Mouse (Mus musculus): ENCODE measurements around the gene Dlst. TPM values are rescaled to one million over a fixed set of nuclear protein-coding genes. Genes with fewer than 3 reads are reported as not detected.

Gene Dlst
- polyA plus RNA-seq, 1 experiment: not detected

DNA sequence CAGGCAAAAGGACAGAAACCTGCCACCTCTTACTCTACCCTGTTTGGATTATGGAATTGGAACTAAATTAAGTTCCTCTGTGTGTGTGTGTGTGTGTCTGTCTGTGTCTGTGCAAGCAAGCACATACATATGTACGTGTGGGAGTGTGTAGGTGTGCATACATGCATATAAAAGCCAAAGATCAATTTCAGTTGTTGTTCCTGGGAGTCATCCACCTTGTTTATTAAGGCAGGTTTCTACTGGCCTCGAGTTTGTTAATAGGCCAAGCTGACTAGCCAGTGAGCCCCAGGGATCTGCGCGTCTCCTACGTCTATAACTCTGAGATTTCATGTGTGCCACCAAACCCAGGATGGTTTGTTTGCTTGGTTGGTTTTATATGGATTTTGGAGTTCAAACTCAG lies 14.1 kb downstream of the Dlst start:
- no peak overlapping the region for H3K4me3 ChIP-seq (ENCODE audit: insufficient read depth, low read depth, low read length)
- TF ChIP-seq CTCF (IDR thresholded peaks at IDR 0.05; ENCODE audit: insufficient read depth, low read depth, low read length): no peak
- TF ChIP-seq POLR2A (IDR thresholded peaks at IDR 0.05; ENCODE audit: insufficient read depth, low read depth, low read length): no peak
- 94% methylated on average over 5 of the region's 5 CpGs for WGBS
- H3K27ac ChIP-seq (ENCODE audit: insufficient read depth, low read depth, low read length): no peak overlapping the region
- peaks cover 5% of the 10 kb centered on the region; the same call in 1 of the 2 replicates for H3K4me1 ChIP-seq (ENCODE audit: control insufficient read depth, insufficient read depth, low read length)

DNA sequence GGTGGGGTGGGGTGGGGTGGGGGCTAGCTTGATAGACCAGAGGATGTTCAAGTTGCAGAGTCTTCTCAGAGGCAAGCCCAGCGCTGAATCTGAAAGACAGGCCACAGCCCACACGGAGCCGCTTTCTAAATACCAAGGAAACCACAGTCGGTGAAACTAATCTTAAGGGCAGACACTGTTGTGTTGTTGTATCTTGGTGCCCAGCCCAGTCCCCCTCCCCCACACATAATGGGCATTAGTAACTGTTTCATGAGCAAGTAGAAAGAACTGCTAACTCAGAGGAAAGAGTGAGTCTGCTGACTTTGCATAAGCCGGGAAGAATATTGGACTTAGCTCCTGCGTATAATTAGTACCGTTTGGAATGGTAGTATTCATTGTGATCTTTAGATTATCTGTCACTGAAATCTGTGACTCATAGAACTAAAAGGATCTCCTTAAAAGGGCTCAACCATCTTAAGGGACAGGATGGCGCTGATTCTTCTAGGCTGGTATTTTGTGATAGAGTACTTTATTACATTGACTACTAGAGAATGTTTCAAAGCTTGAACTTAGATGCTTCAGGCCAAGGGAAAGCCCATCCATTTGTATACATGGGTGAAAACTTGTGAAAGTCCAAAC lies 16.5 kb downstream of the Dlst start:
- H3K27ac ChIP-seq (ENCODE audit: insufficient read depth, low read depth, low read length): peak overlapping the region; percentile 57; the same call in 1 of the 2 replicates
- no peak for TF ChIP-seq POLR2A (IDR thresholded peaks at IDR 0.05; ENCODE audit: insufficient read depth, low read depth, low read length)
- no peak for TF ChIP-seq CTCF (IDR thresholded peaks at IDR 0.05; ENCODE audit: insufficient read depth, low read depth, low read length)
- 19% methylated on average over 8 of the region's 8 CpGs for WGBS
- H3K4me1 ChIP-seq (ENCODE audit: control insufficient read depth, insufficient read depth, low read length): peaks cover 2% of the 10 kb centered on the region; the same call in 1 of the 2 replicates
- H3K4me3 ChIP-seq (ENCODE audit: insufficient read depth, low read depth, low read length): no peak overlapping the region

DNA sequence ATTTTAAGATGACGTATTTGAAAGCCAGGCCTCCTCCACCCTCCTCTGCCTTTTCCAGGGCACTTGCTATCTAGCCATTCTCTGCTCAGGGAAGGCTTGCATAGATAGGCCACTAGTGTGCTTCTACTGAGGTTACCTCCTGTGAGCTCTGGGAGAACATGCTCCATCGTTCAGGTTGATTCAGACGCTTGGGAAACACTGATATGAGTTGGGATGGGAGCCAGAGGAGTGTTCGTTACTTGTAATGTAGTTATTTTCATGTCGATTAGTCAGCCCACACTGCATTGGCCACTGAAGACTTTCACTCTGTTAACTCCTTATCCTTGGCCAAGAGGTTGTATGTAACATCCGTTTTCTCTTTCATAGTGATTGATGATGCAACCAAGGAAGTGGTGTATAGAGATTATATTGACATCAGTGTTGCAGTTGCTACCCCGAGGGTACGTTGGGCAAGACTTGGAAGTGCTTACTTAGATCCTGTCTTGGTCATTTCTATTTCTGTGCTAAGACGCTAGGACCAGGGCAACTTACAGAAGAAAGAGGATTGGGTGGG lies 18.9 kb downstream of the Dlst start:
- H3K4me1 ChIP-seq (ENCODE audit: control insufficient read depth, insufficient read depth, low read length): peaks cover 4% of the 10 kb centered on the region; the same call in 1 of the 2 replicates
- no peak for TF ChIP-seq POLR2A (IDR thresholded peaks at IDR 0.05; ENCODE audit: insufficient read depth, low read depth, low read length)
- no peak for TF ChIP-seq CTCF (IDR thresholded peaks at IDR 0.05; ENCODE audit: insufficient read depth, low read depth, low read length)
- WGBS: 84% methylated on average over 9 of the region's 9 CpGs
- no peak overlapping the region for H3K4me3 ChIP-seq (ENCODE audit: insufficient read depth, low read depth, low read length)
- no peak overlapping the region for H3K27ac ChIP-seq (ENCODE audit: insufficient read depth, low read depth, low read length)

DNA sequence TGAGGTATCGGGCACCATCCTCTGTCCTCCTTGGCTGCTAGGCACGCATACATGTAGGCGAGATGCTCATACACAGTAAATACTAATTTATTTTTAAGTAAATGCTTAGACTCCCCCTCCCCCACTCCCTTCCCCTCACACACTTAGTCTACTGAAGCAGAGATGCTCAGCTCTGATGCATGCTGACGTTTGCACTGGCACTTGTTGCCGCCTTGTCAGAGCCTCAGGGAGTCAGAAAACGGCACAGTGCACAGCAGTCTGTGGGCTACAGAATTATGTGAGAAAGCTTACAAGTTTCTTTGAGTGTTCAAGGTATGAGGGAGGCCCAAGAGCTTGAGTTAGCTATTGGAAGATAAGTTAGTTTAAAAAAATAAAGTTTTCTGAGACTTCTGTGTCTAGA lies 20.7 kb downstream of the Dlst start:
- 78% methylated on average over 6 of the region's 6 CpGs for WGBS
- Histone ChIP-seq H3K27ac (ENCODE audit: insufficient read depth, low read depth, low read length) (no peak overlapping the region), H3K4me1 (ENCODE audit: control insufficient read depth, insufficient read depth, low read length) (peaks cover 7% of the 10 kb centered on the region), H3K4me3 (ENCODE audit: insufficient read depth, low read depth, low read length) (no peak overlapping the region)
- TF ChIP-seq POLR2A (IDR thresholded peaks at IDR 0.05; ENCODE audit: insufficient read depth, low read depth, low read length): no peak
- no peak for TF ChIP-seq CTCF (IDR thresholded peaks at IDR 0.05; ENCODE audit: insufficient read depth, low read depth, low read length)

DNA sequence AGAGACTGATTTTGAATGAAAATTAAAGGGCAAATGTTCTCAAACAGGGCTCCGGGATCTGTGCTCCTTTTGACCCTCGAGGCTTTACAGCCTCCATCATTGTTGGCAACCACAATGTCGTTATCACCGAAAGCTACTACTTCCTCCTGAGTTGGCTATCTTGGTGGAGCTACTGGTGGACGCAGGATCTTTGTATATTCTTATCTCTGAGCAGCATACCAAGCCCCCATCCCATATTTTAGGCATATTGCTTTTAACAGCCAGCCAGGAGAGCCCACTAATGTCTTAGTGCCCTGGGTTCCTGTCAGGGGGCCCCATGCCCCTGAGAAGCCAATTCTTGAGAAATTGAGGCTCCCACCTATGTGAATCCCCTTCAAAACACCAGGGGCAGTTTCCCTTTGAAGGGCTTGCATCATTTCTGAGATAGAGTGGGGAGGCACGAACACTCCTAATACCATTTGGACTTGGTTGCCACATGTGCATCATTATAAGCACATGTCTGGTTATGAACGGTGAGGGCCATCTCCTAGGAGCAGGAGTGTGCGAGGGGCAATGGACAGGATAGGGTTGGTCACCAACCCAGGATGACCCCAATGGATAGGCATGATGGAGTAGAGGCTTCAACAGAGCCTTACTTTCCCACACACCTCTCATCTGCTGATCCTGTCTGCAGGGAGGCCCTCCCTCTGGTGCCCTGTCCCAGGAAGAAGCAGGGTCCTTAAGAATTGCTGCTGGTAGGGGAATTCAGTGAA lies 23.6 kb downstream of the Dlst start:
- H3K27ac ChIP-seq (ENCODE audit: insufficient read depth, low read depth, low read length): no peak overlapping the region
- no peak for TF ChIP-seq CTCF (IDR thresholded peaks at IDR 0.05; ENCODE audit: insufficient read depth, low read depth, low read length)
- no peak for TF ChIP-seq POLR2A (IDR thresholded peaks at IDR 0.05; ENCODE audit: insufficient read depth, low read depth, low read length)
- H3K4me3 ChIP-seq (ENCODE audit: insufficient read depth, low read depth, low read length): no peak overlapping the region
- 85% methylated on average over 8 of the region's 8 CpGs for WGBS
- H3K4me1 ChIP-seq (ENCODE audit: control insufficient read depth, insufficient read depth, low read length): peaks cover 7% of the 10 kb centered on the region

DNA sequence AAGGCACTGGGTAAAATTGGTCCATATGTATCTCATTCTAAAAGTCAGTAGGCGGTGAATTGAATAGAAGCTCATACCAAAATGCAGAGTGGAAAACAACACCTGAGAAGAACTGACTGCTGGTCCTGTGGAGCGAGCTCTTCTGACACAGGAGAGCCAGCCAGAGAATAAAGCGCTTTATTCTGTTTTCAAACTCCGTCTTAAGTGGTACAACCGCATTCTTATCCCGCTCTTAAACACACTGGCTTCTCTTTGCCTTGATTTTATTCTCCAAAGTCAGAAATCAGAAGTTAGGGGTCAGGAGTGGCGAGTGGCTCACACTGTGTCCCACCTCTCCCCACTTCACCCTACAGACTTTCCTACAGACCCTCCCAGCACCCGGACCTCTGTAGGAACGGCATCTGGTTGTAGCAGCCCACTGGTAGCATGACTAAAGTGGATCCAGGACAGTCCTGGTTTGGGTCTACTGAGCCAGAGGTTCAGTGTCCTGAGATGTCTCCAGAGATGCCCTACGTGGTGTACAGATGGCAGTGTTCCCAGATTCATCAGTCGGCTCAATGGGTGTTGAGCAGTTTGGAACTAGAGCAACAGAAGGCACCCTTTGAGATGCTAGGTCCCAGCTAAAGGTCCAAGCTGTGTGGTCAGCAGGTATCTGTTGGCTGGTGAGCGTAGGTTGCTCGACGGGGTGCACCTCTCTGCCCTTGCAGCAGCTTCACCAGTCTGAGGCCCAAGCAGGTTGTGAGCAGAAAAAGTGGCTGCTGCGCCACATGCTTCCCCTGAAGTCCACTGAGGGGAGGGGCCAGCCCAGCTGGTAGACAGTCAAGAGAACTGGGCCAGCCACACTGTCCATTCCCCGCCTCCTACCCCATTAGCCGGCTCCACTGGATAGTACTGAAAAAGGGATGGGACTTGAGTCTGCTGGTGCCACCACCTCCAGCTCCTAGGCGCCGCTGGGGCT lies 25.2 kb downstream of the Dlst start:
- Histone ChIP-seq H3K27ac (ENCODE audit: insufficient read depth, low read depth, low read length) (no peak overlapping the region), H3K4me3 (ENCODE audit: insufficient read depth, low read depth, low read length) (no peak overlapping the region), H3K4me1 (ENCODE audit: control insufficient read depth, insufficient read depth, low read length) (peaks cover 7% of the 10 kb centered on the region)
- 69% methylated on average over 19 of the region's 19 CpGs for WGBS
- TF ChIP-seq POLR2A (IDR thresholded peaks at IDR 0.05; ENCODE audit: insufficient read depth, low read depth, low read length): no peak
- no peak for TF ChIP-seq CTCF (IDR thresholded peaks at IDR 0.05; ENCODE audit: insufficient read depth, low read depth, low read length)

DNA sequence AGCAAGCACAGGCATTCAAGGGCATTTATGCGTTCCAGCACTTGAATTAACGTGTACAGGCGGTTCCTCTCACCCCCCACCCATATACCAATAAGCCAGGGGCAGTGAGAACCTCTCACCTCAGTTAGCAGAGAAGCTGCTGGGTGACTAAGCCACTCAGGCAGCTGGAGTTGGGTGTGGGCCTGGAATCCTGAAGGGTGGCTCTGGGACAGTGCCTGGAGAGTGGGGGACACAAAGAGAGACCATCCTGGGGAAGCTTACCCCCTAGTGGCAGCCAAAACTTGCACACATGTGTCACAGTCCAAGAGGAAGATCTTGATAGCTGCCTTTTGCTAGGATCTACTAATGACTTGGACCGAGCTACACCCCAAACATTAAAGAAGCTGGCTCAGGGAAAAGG lies 26.0 kb downstream of the Dlst start:
- WGBS: 62% methylated on average over 4 of the region's 4 CpGs
- H3K4me1 ChIP-seq (ENCODE audit: control insufficient read depth, insufficient read depth, low read length): peaks cover 7% of the 10 kb centered on the region
- no peak overlapping the region for H3K4me3 ChIP-seq (ENCODE audit: insufficient read depth, low read depth, low read length)
- TF ChIP-seq CTCF (IDR thresholded peaks at IDR 0.05; ENCODE audit: insufficient read depth, low read depth, low read length): no peak
- H3K27ac ChIP-seq (ENCODE audit: insufficient read depth, low read depth, low read length): no peak overlapping the region

DNA sequence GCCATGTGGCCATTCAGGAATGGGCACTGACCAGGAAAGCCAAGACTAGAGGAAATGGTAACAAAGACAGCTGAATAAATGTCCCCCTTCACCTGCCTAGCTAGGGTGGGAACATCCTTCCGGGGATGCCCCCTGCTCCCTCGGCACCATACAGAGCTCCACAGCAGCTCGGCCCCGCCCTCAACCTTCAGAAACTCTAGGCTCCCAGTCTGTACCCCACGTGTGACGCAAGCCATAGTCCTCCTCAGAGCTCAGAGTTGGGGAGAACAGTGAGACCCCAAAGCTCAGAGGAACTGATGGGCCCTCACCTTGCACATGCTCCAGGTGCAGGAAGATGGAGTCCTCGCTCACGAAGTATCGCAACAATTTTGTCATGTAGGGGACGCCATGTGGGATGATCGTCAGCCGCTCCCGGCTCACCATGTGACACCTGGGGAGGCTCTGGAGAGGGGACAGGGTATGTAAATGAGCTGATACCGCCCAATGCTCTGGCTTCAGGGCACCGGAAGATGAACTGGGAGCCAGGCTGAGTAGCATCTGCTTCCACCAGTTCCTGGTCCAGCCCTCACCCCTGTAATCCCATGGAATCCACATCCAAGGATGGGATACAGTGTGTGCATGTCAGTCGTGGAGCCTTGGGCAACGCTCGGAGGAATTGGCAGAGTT lies 29.5 kb downstream of the Dlst start:
- WGBS: 55% methylated on average over 18 of the region's 18 CpGs
- TF ChIP-seq CTCF (IDR thresholded peaks at IDR 0.05; ENCODE audit: insufficient read depth, low read depth, low read length): no peak
- TF ChIP-seq POLR2A (IDR thresholded peaks at IDR 0.05; ENCODE audit: insufficient read depth, low read depth, low read length): no peak
- Histone ChIP-seq H3K27ac (ENCODE audit: insufficient read depth, low read depth, low read length) (no peak overlapping the region), H3K4me1 (ENCODE audit: control insufficient read depth, insufficient read depth, low read length) (peaks cover 6% of the 10 kb centered on the region), H3K4me3 (ENCODE audit: insufficient read depth, low read depth, low read length) (no peak overlapping the region)

Measured in olfactory bulb, adult 2 months (tissue).